Mouse (Mus musculus) megakaryocyte progenitor cell, adult 5-6 weeks (primary cell): ENCODE data around the gene Eif3d. TPM values are rescaled to one million over a fixed set of nuclear protein-coding genes. Genes with fewer than 3 reads are reported as not detected.

Source experiments
- ATAC-seq: replicated peaks from 2 replicates; pipeline ENCODE4 v1.8.0; 2016; ENCODE audit warnings: mild to moderate bottlenecking, moderate TSS enrichment, inconsistent platforms; ENCODE audit not compliant: poor library complexity
- total RNA-seq, 2 experiments: library from RNA; stranded (forward) in 1 of 2; stranded (reverse) in 1 of 2; fragments of 157-497, 149-512 nt in 1 of 2; fragments of 200-1000 nt in 1 of 2; gene quantifications; 2 replicates each; pipeline versions ENCODE4 v1.2.3 to v1.2.4; 2015 to 2017

Eif3d gene
- total RNA-seq, 2 experiments from 2014 or later = 226 to 254 TPM

GRCm38 (mm10) chr15:77955440-77956403, 14.9 kb downstream of the Eif3d start:
- ATAC-seq = no peak

GRCm38 (mm10) chr15:77954362-77954761, 16.3 kb downstream of the Eif3d start:
- no peak for ATAC-seq

GRCm38 (mm10) chr15:77952921-77953320, 17.7 kb downstream of the Eif3d start:
- ATAC-seq = no peak

- no peak for ATAC-seq
Observed at GRCm38 (mm10) chr15:77949061-77949460, 21.6 kb downstream of the Eif3d start.

- peak; percentile 97 for ATAC-seq
Observed at GRCm38 (mm10) chr15:77945711-77946110, 24.9 kb downstream of the Eif3d start.

DNA sequence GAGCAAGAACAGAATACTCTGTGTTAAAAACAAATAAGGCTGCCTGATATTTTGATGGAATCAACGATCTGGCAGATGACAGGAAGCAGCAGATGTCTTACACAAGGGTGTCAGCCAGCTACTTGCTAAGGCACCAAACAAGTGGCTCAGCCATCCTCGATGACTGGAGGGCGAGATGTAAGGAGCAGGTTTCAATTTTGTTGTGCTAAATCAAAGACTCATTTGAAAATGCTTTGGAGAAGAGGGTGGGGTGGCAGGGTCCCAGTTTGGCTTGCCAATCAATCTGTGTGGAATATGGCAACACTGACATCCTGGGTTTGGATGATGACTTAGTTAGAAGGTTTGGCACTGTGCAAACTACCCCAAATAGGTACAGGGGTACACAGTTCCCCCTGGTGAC, 29.1 kb downstream of the Eif3d start:
- no peak for ATAC-seq

DNA sequence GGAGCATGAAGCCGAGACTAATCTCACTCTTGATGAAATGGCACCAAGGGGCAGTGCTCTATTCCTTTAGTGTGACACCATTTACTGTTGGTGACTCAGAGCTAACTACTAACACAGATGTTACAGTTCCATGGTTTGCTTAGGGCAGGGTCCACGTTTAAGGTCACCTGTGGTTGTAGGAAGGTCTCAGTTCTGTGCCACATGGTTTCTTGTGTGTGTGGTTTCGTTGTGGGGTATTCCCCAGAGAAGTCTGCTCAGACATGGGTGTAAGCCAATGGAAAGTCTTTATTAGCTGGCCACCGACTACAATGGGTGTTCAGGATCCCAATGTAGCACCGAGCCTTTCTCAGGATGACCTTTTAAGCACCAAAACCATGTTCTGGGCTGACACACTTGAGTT, 32.1 kb downstream of the Eif3d start:
- ATAC-seq = no peak

GRCm38 (mm10) chr15:77935673-77936375, 34.8 kb downstream of the Eif3d start:
- ATAC-seq = no peak

GRCm38 (mm10) chr15:77934968-77935367, 35.6 kb downstream of the Eif3d start:
- no peak for ATAC-seq

GRCm38 (mm10) chr15:77934326-77934725, 36.3 kb downstream of the Eif3d start:
- peak; percentile 9 for ATAC-seq

DNA sequence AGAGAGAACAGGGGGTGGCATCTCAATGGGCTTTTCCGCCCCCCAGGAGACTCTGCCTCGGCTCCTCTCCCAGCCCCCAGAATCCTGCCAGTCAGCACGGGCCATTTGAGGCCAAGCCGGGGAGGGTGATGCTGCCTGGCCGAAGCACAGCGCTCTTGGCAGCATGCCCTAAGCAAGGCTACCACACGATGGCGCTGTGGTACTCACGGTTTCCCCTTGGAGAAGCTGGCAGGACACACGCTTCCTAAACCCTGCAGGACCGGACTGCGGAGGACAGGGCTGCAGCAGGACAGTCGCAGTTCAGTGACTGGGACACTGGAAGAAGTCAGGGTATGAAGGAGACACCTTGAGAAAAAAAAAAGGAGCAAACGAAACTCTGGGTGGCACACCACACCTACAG, 36.8 kb downstream of the Eif3d start:
- ATAC-seq = peak; percentile 52

GRCm38 (mm10) chr15:77933222-77933621, 37.4 kb downstream of the Eif3d start:
- no peak for ATAC-seq

- ATAC-seq = peak; percentile 32
Observed at GRCm38 (mm10) chr15:77931689-77932016, 39.0 kb downstream of the Eif3d start.

DNA sequence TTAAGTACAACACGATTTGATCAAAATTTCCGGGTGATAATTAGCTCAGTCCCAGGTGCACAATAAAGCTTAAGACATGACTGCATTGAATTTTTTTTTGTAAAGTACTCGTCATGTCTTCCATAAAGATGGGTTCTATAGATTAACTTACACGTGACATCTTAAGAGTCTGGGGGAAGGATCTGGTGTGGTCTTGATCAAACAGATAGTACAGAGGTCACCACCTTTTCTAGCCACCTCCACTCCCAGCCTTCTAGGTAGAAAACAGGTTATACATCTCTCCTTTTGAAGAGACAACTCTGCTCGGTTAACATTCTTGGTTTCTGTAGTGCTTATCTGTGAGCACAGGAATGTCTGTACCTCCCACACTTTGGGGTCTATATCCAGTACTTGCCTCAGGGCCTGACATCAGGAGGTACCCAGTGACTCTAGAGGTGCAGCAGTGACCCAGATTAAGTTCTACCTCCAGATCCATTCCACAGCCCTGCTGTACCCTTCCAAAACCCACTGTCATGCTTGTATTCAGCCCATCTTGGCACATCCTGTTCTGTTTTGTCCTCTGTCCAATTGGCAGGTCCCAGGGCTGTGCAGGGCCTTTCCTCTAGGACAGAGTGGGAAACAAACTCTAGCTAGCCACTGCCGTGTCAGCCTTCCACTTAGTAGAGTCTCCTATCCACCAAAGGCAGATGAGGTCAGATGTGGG, 39.5 kb downstream of the Eif3d start:
- no peak for ATAC-seq

GRCm38 (mm10) chr15:77929804-77930203, 40.8 kb downstream of the Eif3d start:
- no peak for ATAC-seq

GRCm38 (mm10) chr15:77928673-77929331, 41.8 kb downstream of the Eif3d start, which contains the start of gene Txn2:
Gene Txn2, minus strand, starts transcription at chr15:77929006.
- ATAC-seq = peak; percentile 82

DNA sequence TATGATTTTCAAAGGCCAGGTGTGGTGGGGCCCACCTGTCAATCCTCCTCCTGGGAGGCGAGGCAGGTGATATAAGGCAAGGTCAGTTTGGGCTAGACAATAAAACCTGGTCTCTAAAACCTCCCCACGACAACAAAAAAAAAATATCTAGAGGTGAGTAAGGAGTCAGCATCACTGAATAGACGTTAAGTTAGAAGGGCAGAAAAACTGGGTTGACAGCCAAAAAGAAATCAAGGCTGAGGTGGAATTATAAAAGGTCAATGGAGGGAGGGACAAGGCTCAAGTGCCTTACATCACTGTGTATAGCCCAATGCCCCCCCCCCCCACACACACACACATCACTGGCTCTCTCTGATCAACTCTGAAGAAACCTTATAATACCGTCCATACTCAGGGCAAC, 42.5 kb downstream of the Eif3d start:
- no peak for ATAC-seq

GRCm38 (mm10) chr15:77926921-77927320, 43.7 kb downstream of the Eif3d start:
- no peak for ATAC-seq

GRCm38 (mm10) chr15:77925195-77925594, 45.4 kb downstream of the Eif3d start:
- no peak for ATAC-seq

GRCm38 (mm10) chr15:77923267-77924035, 47.2 kb downstream of the Eif3d start:
- ATAC-seq = no peak
